Mouse (Mus musculus): Measurements from ENCODE around the gene Sae1. TPM values are rescaled to one million over a fixed set of nuclear protein-coding genes. Genes with fewer than 3 reads are reported as not detected.
"Not testable (repeated sequence)": the region's sequence is repeated elsewhere in the genome, so short reads cannot be mapped to it uniquely, and the experiment has no call there.

Sae1 gene
- total and polyA plus RNA-seq, 3 experiments = 23.4 to 36.1 (median 33.0) TPM

DNA sequence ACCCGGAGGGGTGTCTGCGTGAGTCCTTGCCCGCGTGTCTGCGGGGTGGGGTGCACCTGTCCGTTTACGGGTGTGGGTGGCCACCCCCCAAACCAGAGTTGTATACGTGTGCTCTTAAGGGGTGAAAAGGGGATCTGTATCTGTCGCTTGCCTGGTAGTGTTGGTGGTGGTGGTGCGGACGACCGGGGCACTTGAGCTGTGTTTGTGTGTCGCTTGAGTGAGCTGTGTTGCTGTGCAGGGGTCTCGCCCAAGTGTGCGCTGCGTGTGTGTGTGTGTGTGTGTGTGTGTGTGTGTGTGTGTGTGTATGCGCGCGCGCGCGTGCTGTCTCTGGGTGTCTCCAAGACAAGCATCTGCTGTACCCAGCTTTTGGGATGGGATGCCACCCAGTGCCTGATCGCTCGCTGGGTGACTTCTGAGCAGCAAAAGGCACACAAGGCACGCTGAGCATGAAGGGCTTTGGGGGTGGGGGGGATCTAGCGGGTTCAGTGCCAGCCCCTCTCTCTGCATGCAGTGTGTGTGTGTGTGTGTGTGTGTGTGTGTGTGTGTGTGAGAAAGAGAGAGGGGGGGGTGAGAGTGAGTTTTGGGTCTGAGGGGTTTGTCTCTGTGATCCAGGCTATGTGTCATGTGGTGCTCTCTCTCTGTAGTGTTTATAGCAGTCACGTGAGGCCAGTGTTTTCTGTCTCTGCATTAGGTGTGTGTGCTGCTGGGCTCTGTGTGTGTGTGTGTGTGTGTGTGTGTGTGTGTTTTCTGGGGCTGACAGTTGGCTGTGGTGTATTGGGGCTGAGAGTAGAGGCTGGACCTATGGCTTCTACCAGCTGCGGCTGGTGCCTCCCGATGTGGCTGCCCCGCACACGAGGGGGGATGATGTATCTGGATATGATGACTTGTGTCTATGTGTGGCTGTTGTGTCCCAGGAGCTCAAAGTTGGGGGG, 76.8 kb downstream of the Sae1 start:
- WGBS = under 1% methylated on average over 29 of the region's 31 CpGs
- DNase-seq = peak; percentile 60 to 69
- peak overlapping the region; percentile 75 for H3K4me3 ChIP-seq
- intact Hi-C loops (cut with DNase I) = loop anchor here (10.0 kb wide), 2 partner anchors 144 to 424 kb away; partner anchors contain the start of genes Ap2s1 and Tmem160
- TF ChIP-seq EP300 (IDR thresholded peaks at IDR 0.05; ENCODE audit: insufficient read depth, low read depth, low read length) (0 out of 2 replicates have a peak, but pooled peaks have one; percentile 38), CTCF (IDR thresholded peaks at IDR 0.05) (no peak)
- no peaks in the 10 kb centered on the region for H3K79me2 ChIP-seq (replicated peaks; ENCODE audit: control insufficient read depth, insufficient read depth, low read length)
- peaks cover 12% of the 10 kb centered on the region for H3K4me1 ChIP-seq (ENCODE audit: control insufficient read depth, insufficient read depth, low read length)
- no peaks in the 10 kb centered on the region for H3K36me3 ChIP-seq (ENCODE audit: control insufficient read depth, insufficient read depth, low read length)
- peak overlapping the region; percentile 100 for H3K9ac ChIP-seq (ENCODE audit: low read depth, low read length)
- H3K27me3 ChIP-seq (ENCODE audit: control insufficient read depth, insufficient read depth, low read length) = no peaks in the 10 kb centered on the region
- peak overlapping the region; percentile 95 for H3K27ac ChIP-seq

DNA sequence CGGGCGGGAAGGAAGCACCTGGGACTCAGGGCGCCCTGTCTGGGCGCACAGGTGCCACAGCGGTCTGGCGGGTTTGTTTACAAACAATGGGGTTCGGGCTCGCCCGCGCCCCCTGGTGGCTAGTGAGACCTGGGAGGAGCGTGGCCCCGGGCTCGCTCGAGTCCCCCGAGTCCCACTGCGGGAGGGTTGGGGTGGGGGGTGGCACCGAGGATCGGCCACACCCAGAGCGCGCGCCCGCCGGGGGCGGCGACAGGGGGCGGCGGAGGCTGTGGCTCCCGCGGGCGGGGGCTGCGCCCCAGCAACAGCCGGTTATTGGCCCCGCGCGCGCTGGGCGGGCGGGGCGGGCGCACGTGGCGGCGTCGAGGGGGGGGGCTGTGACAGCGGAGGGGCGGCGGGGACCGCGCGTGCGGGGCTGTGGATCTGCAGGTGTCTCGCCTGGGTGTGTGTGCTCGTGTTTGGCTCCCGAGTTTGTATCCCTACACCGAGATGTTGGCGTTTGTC, 77.5 kb downstream of the Sae1 start:
- no peaks in the 10 kb centered on the region for H3K27me3 ChIP-seq (ENCODE audit: control insufficient read depth, insufficient read depth, low read length)
- H3K4me3 ChIP-seq = peak overlapping the region; percentile 75
- TF ChIP-seq EP300 (IDR thresholded peaks at IDR 0.05; ENCODE audit: insufficient read depth, low read depth, low read length) = no peak
- TF ChIP-seq POLR2A (IDR thresholded peaks at IDR 0.05; ENCODE audit: insufficient read depth, low read depth, low read length) = no peak
- peak; percentile 81 for TF ChIP-seq CTCF (IDR thresholded peaks at IDR 0.05)
- H3K79me2 ChIP-seq (replicated peaks; ENCODE audit: control insufficient read depth, insufficient read depth, low read length) = no peaks in the 10 kb centered on the region
- H3K4me1 ChIP-seq (ENCODE audit: control insufficient read depth, insufficient read depth, low read length) = peaks cover 12% of the 10 kb centered on the region
- no peaks in the 10 kb centered on the region for H3K36me3 ChIP-seq (ENCODE audit: control insufficient read depth, insufficient read depth, low read length)
- peak; percentile 92 to 93 for DNase-seq
- H3K9ac ChIP-seq (ENCODE audit: low read depth, low read length) = peak overlapping the region; percentile 100
- WGBS = under 1% methylated on average over 54 of the region's 56 CpGs
- peak overlapping the region; percentile 95 for H3K27ac ChIP-seq
- intact Hi-C loops (cut with DNase I) = loop anchor here (10.0 kb wide), 2 partner anchors 145 to 425 kb away; partner anchors contain the start of genes Ap2s1 and Tmem160

DNA sequence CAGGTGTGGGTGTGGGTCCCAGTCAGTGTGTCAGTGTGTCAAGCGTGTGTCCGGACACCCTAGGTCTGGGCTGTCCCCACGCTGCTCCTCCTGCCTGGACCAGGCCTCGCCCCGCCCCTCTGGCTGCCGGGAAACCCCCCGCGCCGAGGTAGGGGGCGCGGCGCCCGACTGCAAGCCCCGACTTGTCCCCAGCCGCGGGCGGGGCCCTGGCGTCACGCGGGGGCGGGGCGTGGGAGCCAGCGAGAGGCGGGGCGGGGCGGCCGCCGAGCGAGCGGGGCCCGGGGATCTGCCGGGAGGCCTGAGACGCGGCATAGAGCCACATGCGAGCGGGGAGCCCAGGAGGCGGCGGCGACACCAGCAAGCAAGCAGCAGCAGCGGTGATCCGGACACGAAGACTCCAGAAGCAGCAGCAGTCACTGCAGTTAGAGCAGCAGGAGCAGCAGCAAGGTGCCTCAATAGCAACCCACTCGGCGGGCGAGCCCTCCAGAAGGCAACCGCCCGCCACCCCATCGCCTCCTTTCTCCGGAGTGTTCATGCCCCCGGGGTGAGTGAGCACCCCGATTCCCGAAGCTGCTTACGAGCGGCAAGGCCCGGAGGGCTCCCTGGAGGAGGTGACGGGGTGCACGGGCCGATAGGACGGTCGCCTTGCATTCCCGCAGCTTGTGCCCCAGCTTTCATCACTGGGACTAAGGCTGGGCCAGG, 78.1 kb downstream of the Sae1 start:
- peaks cover 12% of the 10 kb centered on the region for H3K4me1 ChIP-seq (ENCODE audit: control insufficient read depth, insufficient read depth, low read length)
- 2% methylated on average over 51 of the region's 61 CpGs for WGBS
- peak overlapping the region; percentile 84 for H3K9ac ChIP-seq (ENCODE audit: low read depth, low read length)
- H3K4me3 ChIP-seq = peak overlapping the region; percentile 75
- H3K79me2 ChIP-seq (replicated peaks; ENCODE audit: control insufficient read depth, insufficient read depth, low read length) = no peaks in the 10 kb centered on the region
- TF ChIP-seq POLR2A (IDR thresholded peaks at IDR 0.05; ENCODE audit: insufficient read depth, low read depth, low read length) (peak; percentile 28; the same call in 1 of the 2 replicates), CTCF (IDR thresholded peaks at IDR 0.05) (no peak)
- intact Hi-C loops (cut with DNase I) = loop anchor here (1.0 to 10.0 kb wide), 3 partner anchors 12 to 425 kb away; partner anchors contain the start of genes Ap2s1 and Tmem160
- no peaks in the 10 kb centered on the region for H3K27me3 ChIP-seq (ENCODE audit: control insufficient read depth, insufficient read depth, low read length)
- H3K36me3 ChIP-seq (ENCODE audit: control insufficient read depth, insufficient read depth, low read length) = no peaks in the 10 kb centered on the region
- peak overlapping the region; percentile 95 for H3K27ac ChIP-seq
- DNase-seq = peak; percentile 96 to 98

DNA sequence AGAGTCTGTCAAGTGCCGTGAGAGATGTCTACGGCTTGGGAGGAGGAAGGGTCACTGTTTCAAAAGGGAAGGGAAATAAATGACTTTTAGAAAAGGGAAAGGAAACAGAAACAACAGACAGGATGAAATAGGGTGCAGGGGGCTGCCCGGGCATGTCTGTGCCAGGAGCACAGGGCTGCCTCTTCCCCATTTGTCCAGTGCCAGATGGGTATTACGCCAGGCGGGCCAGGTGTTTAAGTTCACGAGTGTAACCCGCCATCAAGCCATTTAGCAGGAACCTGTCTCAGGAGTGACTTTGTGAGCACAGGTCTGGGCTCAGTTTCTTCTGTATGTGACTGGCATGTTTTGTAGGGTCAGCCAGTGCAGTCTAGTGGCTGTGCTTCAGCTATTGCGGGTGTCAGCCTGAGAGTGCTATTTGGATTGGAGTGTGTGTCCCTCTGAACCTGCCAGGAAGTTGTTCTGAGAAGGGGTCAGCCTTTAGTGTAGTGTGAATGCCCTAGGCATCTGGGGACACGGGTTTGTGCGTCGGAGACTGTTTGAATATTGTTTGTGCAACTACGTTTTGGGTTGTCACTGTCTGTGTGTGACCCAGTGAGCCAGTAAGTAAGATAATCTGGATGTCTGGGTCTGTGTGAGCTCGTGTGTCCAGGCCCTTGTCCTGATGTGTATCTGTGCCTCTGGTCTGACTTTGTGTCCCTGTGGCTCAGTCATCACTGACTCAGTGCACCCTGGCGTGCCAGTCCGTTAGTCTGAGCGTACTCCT, 78.9 kb downstream of the Sae1 start:
- H3K79me2 ChIP-seq (replicated peaks; ENCODE audit: control insufficient read depth, insufficient read depth, low read length) = no peaks in the 10 kb centered on the region
- H3K27me3 ChIP-seq (ENCODE audit: control insufficient read depth, insufficient read depth, low read length) = no peaks in the 10 kb centered on the region
- H3K36me3 ChIP-seq (ENCODE audit: control insufficient read depth, insufficient read depth, low read length) = no peaks in the 10 kb centered on the region
- 0 out of 2 replicates have a peak, but pooled peaks have one; percentile 16 for TF ChIP-seq EP300 (IDR thresholded peaks at IDR 0.05; ENCODE audit: insufficient read depth, low read depth, low read length)
- TF ChIP-seq CTCF (IDR thresholded peaks at IDR 0.05) = no peak
- H3K4me1 ChIP-seq (ENCODE audit: control insufficient read depth, insufficient read depth, low read length) = peaks cover 9% of the 10 kb centered on the region
- peak overlapping the region; percentile 75 for H3K4me3 ChIP-seq
- peak; percentile 39 to 43 for DNase-seq
- intact Hi-C loops (cut with DNase I) = loop anchor here (1.0 kb wide), 1 partner anchor 11 kb away; no protein-coding TSS in a partner anchor
- WGBS = 35% methylated on average over 16 of the region's 16 CpGs
- H3K27ac ChIP-seq = peak overlapping the region; percentile 95
- H3K9ac ChIP-seq (ENCODE audit: low read depth, low read length) = peak overlapping the region; percentile 61

DNA sequence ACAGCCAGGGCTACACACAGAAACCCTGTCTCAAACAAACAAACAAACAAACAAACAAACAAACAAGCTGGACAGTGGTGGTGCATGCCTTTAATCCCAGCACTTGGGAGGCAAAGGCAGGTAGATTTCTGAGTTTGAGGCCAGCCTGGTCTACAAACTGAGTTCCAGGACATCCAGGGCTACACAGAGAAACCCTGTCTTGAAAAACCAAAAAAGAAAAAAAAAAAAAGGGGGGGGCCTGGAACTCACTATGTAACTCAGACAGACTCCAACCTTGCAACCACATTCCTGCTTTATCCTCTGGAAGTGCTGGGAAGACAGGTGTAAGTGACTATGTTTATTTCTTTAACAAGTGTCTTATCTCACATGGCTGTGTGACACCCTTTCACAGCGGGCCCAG, 79.5 kb downstream of the Sae1 start, which contains the start of gene Bbc3:
Bbc3 (plus strand) TSS at position 301 of the 400 bp plus-strand sequence.
- Histone ChIP-seq H3K9ac (ENCODE audit: low read depth, low read length) (peak within 1 kb of the TSS; percentile 61), H3K4me3 (peak within 1 kb of the TSS; percentile 75), H3K27ac (peak within 1 kb of the TSS; percentile 95)
- intact Hi-C loops (cut with DNase I); H3K4me1 ChIP-seq (ENCODE audit: control insufficient read depth, insufficient read depth, low read length); DNase-seq; H3K36me3 ChIP-seq (ENCODE audit: control insufficient read depth, insufficient read depth, low read length); H3K79me2 ChIP-seq (replicated peaks; ENCODE audit: control insufficient read depth, insufficient read depth, low read length); H3K27me3 ChIP-seq (ENCODE audit: control insufficient read depth, insufficient read depth, low read length): not testable (repeated sequence)
- WGBS = 47% methylated on average over 1 of the region's 1 CpGs

DNA sequence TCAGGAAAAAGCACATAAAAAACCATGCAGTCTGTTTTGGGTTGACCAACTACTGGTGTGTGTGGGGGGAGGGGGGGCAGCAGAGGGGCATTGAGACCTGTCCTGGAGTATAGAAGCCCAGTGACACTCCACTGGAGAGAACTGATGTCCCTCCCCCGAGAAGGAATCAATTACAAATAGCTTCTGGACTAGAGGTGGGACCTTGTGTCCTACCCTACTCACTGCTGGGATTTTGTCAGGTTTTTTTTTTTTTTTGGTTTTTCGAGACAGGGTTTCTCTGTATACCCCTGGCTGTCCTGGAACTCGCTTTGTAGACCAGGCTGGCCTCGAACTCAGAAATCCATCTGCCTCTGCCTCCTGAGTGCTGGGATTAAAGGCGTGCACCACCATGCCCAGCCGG, 80.5 kb downstream of the Sae1 start:
- WGBS = 80% methylated on average over 6 of the region's 6 CpGs
- H3K4me3 ChIP-seq; intact Hi-C loops (cut with DNase I); DNase-seq; H3K9ac ChIP-seq (ENCODE audit: low read depth, low read length); H3K36me3 ChIP-seq (ENCODE audit: control insufficient read depth, insufficient read depth, low read length); H3K27ac ChIP-seq; H3K27me3 ChIP-seq (ENCODE audit: control insufficient read depth, insufficient read depth, low read length); H3K79me2 ChIP-seq (replicated peaks; ENCODE audit: control insufficient read depth, insufficient read depth, low read length); H3K4me1 ChIP-seq (ENCODE audit: control insufficient read depth, insufficient read depth, low read length): not testable (repeated sequence)
